8 mouse cellular contexts compared by ENCODE assay signal in genomic region chr4:133378236-133379045, GRCm38 (mm10). TPM values are rescaled to one million over a fixed set of nuclear protein-coding genes. Genes with fewer than 3 reads are reported as not detected.
DNase-seq lines count a peak whose midpoint lies in the region; ATAC-seq and TF ChIP-seq lines count a peak whose summit lies in the region.

No protein-coding gene starts in this region.

- no peak overlapping the region for H3K9ac ChIP-seq in forebrain, postnatal 0 days
- no peak overlapping the region for H3K9ac ChIP-seq in limb, embryonic 15.5 days

- no peak for TF ChIP-seq CTCF in G1E (IDR thresholded peaks at IDR 0.05; ENCODE audit: low read depth, low read length)
- no peak for TF ChIP-seq CTCF in forebrain, postnatal 0 days (IDR thresholded peaks at IDR 0.05; ENCODE audit: low read depth)

- no peaks in the 10 kb centered on the region for H3K9me3 ChIP-seq in G1E (replicated peaks)
- no peaks in the 10 kb centered on the region for H3K9me3 ChIP-seq in forebrain, postnatal 0 days (ENCODE audit: low read length)
- no peaks in the 10 kb centered on the region for H3K9me3 ChIP-seq in limb, embryonic 15.5 days

- peak; percentile 71 for ATAC-seq in G1E (ENCODE audit: extremely low read depth, insufficient number of reproducible peaks, low FRiP score, poor library complexity, severe bottlenecking)
- peak; percentile 45 for ATAC-seq in forebrain, postnatal 0 days
- ATAC-seq in limb, embryonic 15.5 days (ENCODE audit: insufficient number of reproducible peaks, low FRiP score, low TSS enrichment, low read depth): peak; percentile 77

- H3K27ac ChIP-seq in forebrain, postnatal 0 days (ENCODE audit: low read depth, low read length): no peak overlapping the region
- H3K27ac ChIP-seq in limb, embryonic 15.5 days: peak overlapping the region; percentile 86

- 15% methylated on average over 13 of the region's 13 CpGs for WGBS in forebrain, postnatal 0 days
- 17% methylated on average over 13 of the region's 13 CpGs for WGBS in limb, embryonic 15.5 days

- peaks cover 63% of the 10 kb centered on the region for H3K36me3 ChIP-seq in G1E (replicated peaks)
- H3K36me3 ChIP-seq in forebrain, postnatal 0 days (ENCODE audit: insufficient read depth): no peaks in the 10 kb centered on the region
- no peaks in the 10 kb centered on the region; the same call in 1 of the 2 replicates for H3K36me3 ChIP-seq in limb, embryonic 15.5 days

- H3K4me2 ChIP-seq in forebrain, postnatal 0 days (ENCODE audit: low read depth): no peak overlapping the region
- H3K4me2 ChIP-seq in limb, embryonic 15.5 days: peak overlapping the region; percentile 22; the same call in 1 of the 2 replicates

- H3K4me3 ChIP-seq in G1E (ENCODE audit: low read depth, low read length): peak overlapping the region; percentile 64; the same call in 1 of the 2 replicates
- H3K4me3 ChIP-seq in forebrain, postnatal 0 days (ENCODE audit: low read depth, low read length): no peak overlapping the region
- H3K4me3 ChIP-seq in limb, embryonic 15.5 days: peak overlapping the region; percentile 7; the same call in 1 of the 2 replicates

- H3K4me1 ChIP-seq in G1E (ENCODE audit: insufficient read depth, low read depth, low read length): peaks cover 80% of the 10 kb centered on the region
- H3K4me1 ChIP-seq in forebrain, postnatal 0 days (ENCODE audit: insufficient read depth): 0 out of 2 replicates have a peak, but pooled peaks cover 12% of the 10 kb centered on the region
- peaks cover 56% of the 10 kb centered on the region for H3K4me1 ChIP-seq in limb, embryonic 15.5 days

- no peaks in the 10 kb centered on the region for H3K27me3 ChIP-seq in G1E (ENCODE audit: insufficient read depth, low read length)
- no peaks in the 10 kb centered on the region for H3K27me3 ChIP-seq in forebrain, postnatal 0 days (ENCODE audit: insufficient read depth, low read length)
- H3K27me3 ChIP-seq in limb, embryonic 15.5 days: no peaks in the 10 kb centered on the region

- DNase-seq in kidney, postnatal 10 days: peak; percentile 49
- no peak for DNase-seq in kidney, postnatal 14 days
- DNase-seq in G1E (ENCODE audit: low spot score): peak; percentile 64
- DNase-seq in c-Kit-negative CD71-positive TER-119-positive erythroid progenitor cells, embryonic 14.5 days (ENCODE audit: low read depth, low spot score): peak; percentile 59
- DNase-seq in forebrain, postnatal 0 days: no peak
- DNase-seq in retina, postnatal 1 day: peak; percentile 33
- no peak for DNase-seq in layer of hippocampus, adult 9-11 months

RNA-seq across cellular contexts. Expression of gene Slc9a1, which starts 8.9 kb away (rescaled TPM):
- total RNA-seq in G1E (2014; fragmentation: Nextera tagmentation) (27.3 and 30.2 TPM in 2 replicates), G1E (2017) (5.3 and 7.3 TPM in 2 replicates)
- 37.0 and 44.6 TPM in 2 replicates for polyA plus RNA-seq in G1E (2012)
- total RNA-seq in forebrain, postnatal 0 days (2014; rRNA removed): 9.7 and 16.0 TPM in 2 replicates
- 7.7 and 10.1 TPM in 2 replicates for polyA plus RNA-seq in forebrain, postnatal 0 days (2015; fragmentation: Nextera tagmentation; extraction: Ambion mirVana)
- 10.1 and 10.9 TPM in 2 replicates for polyA plus RNA-seq in limb, embryonic 15.5 days (2015; fragmentation: Nextera tagmentation; extraction: Ambion mirVana)

RNA-seq across cellular contexts. Expression of gene Wdtc1, which starts 25.2 kb away (rescaled TPM):
- total RNA-seq in G1E (2014; fragmentation: Nextera tagmentation): 24.5 and 32.3 TPM in 2 replicates
- total RNA-seq in G1E (2017): 6.9 and 7.1 TPM in 2 replicates
- 53.4 and 61.4 TPM in 2 replicates for polyA plus RNA-seq in G1E (2012)
- total RNA-seq in forebrain, postnatal 0 days (2014; rRNA removed): 35.5 and 43.9 TPM in 2 replicates
- 13.0 and 16.3 TPM in 2 replicates for polyA plus RNA-seq in forebrain, postnatal 0 days (2015; fragmentation: Nextera tagmentation; extraction: Ambion mirVana)
- polyA plus RNA-seq in limb, embryonic 15.5 days (2015; fragmentation: Nextera tagmentation; extraction: Ambion mirVana): 13.9 TPM in 2 replicates

Comparison
In these comparisons a context has a peak if more than half of its experiments do, and no peak if none do; other contexts are left out.
1. DNase-seq: peak in kidney, postnatal 10 days (single experiment), G1E (single experiment), c-Kit-negative CD71-positive TER-119-positive erythroid progenitor cells, embryonic 14.5 days (single experiment) and retina, postnatal 1 day (single experiment); none in kidney, postnatal 14 days (single experiment), forebrain, postnatal 0 days (single experiment) and layer of hippocampus, adult 9-11 months (single experiment).
2. Peak in every context shown above with its lines, with median percentiles within 50 percentile points of each other: ATAC-seq.